Mouse (Mus musculus) adrenal gland (tissue): ENCODE results near the gene Ceacam2.
"Not testable (repeated sequence)": the region's sequence is repeated elsewhere in the genome, so short reads cannot be mapped to it uniquely, and the experiment has no call there.

Experiments
- intact Hi-C: fragments of 180-260 bp; cut with DNase I; formaldehyde crosslinking; loops from one replicate; pipeline ENCODE4 v1.15.1; 2025
- long read RNA-seq, 2 experiments: library from polyadenylated mRNA; unstranded; transcript quantifications; one replicate each; pipeline ENCODE4 v2.0.0; 2020; ENCODE audit warnings: borderline replicate concordance in 1 of 2; ENCODE audit not compliant: insufficient replicate concordance in 1 of 2

Ceacam2 gene
- long read RNA-seq, experiment 1, result 0 reads
- long read RNA-seq, experiment 2, partial matches to known transcripts, result 0 of 1 reads
- long read RNA-seq, experiment 2, other reads (novel, unspliced or antisense), result 1 of 1 reads

GRCm38 (mm10) chr7:25539376-25539907 lies at the start of gene Ceacam2:
Gene Ceacam2, minus strand, starts transcription at chr7:25539857.
- intact Hi-C loops, result loop anchor here (5.0 kb wide), 2 partner anchors 52 to 117 kb away; no protein-coding TSS in a partner anchor

GRCm38 (mm10) chr7:25585351-25586204 lies 45.9 kb upstream of the Ceacam2 start:
- intact Hi-C loops, result no loop called here

- intact Hi-C loops, result no loop called here
Observed at GRCm38 (mm10) chr7:25584651-25585050, 45.0 kb upstream of the Ceacam2 start.

- intact Hi-C loops, result no loop called here
Observed at GRCm38 (mm10) chr7:25582301-25582810, 42.7 kb upstream of the Ceacam2 start.

- intact Hi-C loops, result no loop called here
Observed at GRCm38 (mm10) chr7:25579441-25579840, 39.8 kb upstream of the Ceacam2 start.

GRCm38 (mm10) chr7:25576793-25577437 lies 37.3 kb upstream of the Ceacam2 start:
- intact Hi-C loops, result not testable (repeated sequence)

- intact Hi-C loops, result not testable (repeated sequence)
Observed at GRCm38 (mm10) chr7:25576308-25576707, 36.7 kb upstream of the Ceacam2 start.

GRCm38 (mm10) chr7:25575870-25576269 lies 36.2 kb upstream of the Ceacam2 start:
- intact Hi-C loops, result no loop called here

GRCm38 (mm10) chr7:25575105-25575504 lies 35.4 kb upstream of the Ceacam2 start:
- intact Hi-C loops, result no loop called here

- intact Hi-C loops, result not testable (repeated sequence)
Observed at GRCm38 (mm10) chr7:25573806-25574205, 34.1 kb upstream of the Ceacam2 start.

- intact Hi-C loops, result no loop called here
Observed at GRCm38 (mm10) chr7:25568721-25569120, 29.1 kb upstream of the Ceacam2 start.

GRCm38 (mm10) chr7:25541464-25541863 lies 1.8 kb upstream of the Ceacam2 start:
- intact Hi-C loops, result not testable (repeated sequence)

GRCm38 (mm10) chr7:25539954-25540353 lies 297 bp upstream of the Ceacam2 start:
- intact Hi-C loops, result loop anchor here (5.0 kb wide), 2 partner anchors 53 to 118 kb away; no protein-coding TSS in a partner anchor

- intact Hi-C loops, result no loop called here
Observed at GRCm38 (mm10) chr7:25530837-25531236, 8.8 kb downstream of the Ceacam2 start.

- intact Hi-C loops, result not testable (repeated sequence)
Observed at GRCm38 (mm10) chr7:25516070-25516777, 23.4 kb downstream of the Ceacam2 start.

GRCm38 (mm10) chr7:25515667-25516066 lies 24.0 kb downstream of the Ceacam2 start:
- intact Hi-C loops, result not testable (repeated sequence)

- intact Hi-C loops, result no loop called here
Observed at GRCm38 (mm10) chr7:25509925-25510324, 29.7 kb downstream of the Ceacam2 start.

GRCm38 (mm10) chr7:25494649-25495048 lies 45.0 kb downstream of the Ceacam2 start:
- intact Hi-C loops, result no loop called here

GRCm38 (mm10) chr7:25490698-25491097 lies 49.0 kb downstream of the Ceacam2 start:
- intact Hi-C loops, result not testable (repeated sequence)

GRCm38 (mm10) chr7:25489382-25489781 lies 50.3 kb downstream of the Ceacam2 start:
- intact Hi-C loops, result loop anchor here (5.0 kb wide), 2 partner anchors 48 to 108 kb away; partner anchors contain the start of gene Ceacam2

GRCm38 (mm10) chr7:25486186-25486585 lies 53.5 kb downstream of the Ceacam2 start:
- intact Hi-C loops, result loop anchor here (5.0 kb wide), 2 partner anchors 51 to 111 kb away; partner anchors contain the start of gene Ceacam2
